ENCODE assay signal across 18 mouse cellular contexts in genomic region chr7:125588721-125589120, GRCm38 (mm10). TPM values are rescaled to one million over a fixed set of nuclear protein-coding genes. Genes with fewer than 3 reads are reported as not detected.
DNase-seq lines count a peak whose midpoint lies in the region; ATAC-seq and TF ChIP-seq lines count a peak whose summit lies in the region.
"Had no signal": no experiment of that assay in that cellular context is flagged by ENCODE, and none has a peak within 500 bp of the region (broad histone marks: within the 10 kb centered on the region; RNA-seq: fewer than 3 reads in every experiment).

No protein-coding gene starts in this region.

- ATAC-seq in lung, embryonic 15.5 days (ENCODE audit: borderline replicate concordance, extremely low read depth, low FRiP score, low TSS enrichment) = 0 out of 2 replicates have a peak, but pooled peaks have one; percentile 4
- no peak for ATAC-seq in lung, postnatal 0 days
- peak; percentile 92 for ATAC-seq in inflammation-experienced regulatory T-cells, adult 6 months
- ATAC-seq: forebrain, embryonic 14.5 days; intestine, embryonic 15.5 days; midbrain, embryonic 16.5 days had no signal

- no peak overlapping the region for H3K27ac ChIP-seq in lung, embryonic 15.5 days
- no peak overlapping the region for H3K27ac ChIP-seq in lung, postnatal 0 days (ENCODE audit: low read length)
- H3K27ac ChIP-seq: intestine, embryonic 15.5 days; neural tube, embryonic 15.5 days had no signal

- H3K36me3 ChIP-seq in lung, embryonic 15.5 days = no peaks in the 10 kb centered on the region
- H3K36me3 ChIP-seq in lung, postnatal 0 days (ENCODE audit: insufficient read depth, low read length) = no peaks in the 10 kb centered on the region
- H3K36me3 ChIP-seq: intestine, embryonic 15.5 days; neural tube, embryonic 15.5 days had no signal

- no peak overlapping the region for H3K9ac ChIP-seq in lung, embryonic 15.5 days
- no peak overlapping the region for H3K9ac ChIP-seq in lung, postnatal 0 days (replicated peaks; ENCODE audit: low read depth)
- H3K9ac ChIP-seq: intestine, embryonic 15.5 days; neural tube, embryonic 15.5 days had no signal

- TF ChIP-seq CTCF in lung, postnatal 0 days (IDR thresholded peaks at IDR 0.05) = no peak

- H3K9me3 ChIP-seq in lung, embryonic 15.5 days = no peaks in the 10 kb centered on the region
- no peaks in the 10 kb centered on the region for H3K9me3 ChIP-seq in lung, postnatal 0 days (ENCODE audit: low read length)
- H3K9me3 ChIP-seq: intestine, embryonic 15.5 days; neural tube, embryonic 15.5 days had no signal

- H3K4me2 ChIP-seq in lung, embryonic 15.5 days = no peak overlapping the region
- no peak overlapping the region for H3K4me2 ChIP-seq in lung, postnatal 0 days (replicated peaks; ENCODE audit: low read depth, low read length)
- H3K4me2 ChIP-seq: intestine, embryonic 15.5 days; liver, embryonic 11.5 days; neural tube, embryonic 15.5 days had no signal

- no peak for DNase-seq in lung, postnatal 0 days (ENCODE audit: low spot score)
- DNase-seq in CD8-positive naive resting alpha-beta T cell, adult 2 months (ENCODE audit: low read depth in 2 of 2, low spot score in 2 of 2) = peak; percentile 78 to 88
- DNase-seq in thymus, postnatal 10 days (ENCODE audit: low spot score in 2 of 2) = peak; percentile 54 to 65
- no peak for DNase-seq in right cerebral cortex, postnatal 10 days (ENCODE audit: low spot score in 2 of 2)
- DNase-seq in cerebellum, postnatal 4 days (ENCODE audit: low spot score in 2 of 2) = no peak
- DNase-seq in adrenal gland, postnatal 14 days = no peak
- DNase-seq: adrenal gland, adult 8-10 months; heart, postnatal 14 days; kidney, postnatal 14 days; layer of hippocampus, adult 9-11 months; right cerebral cortex, adult 18-20 months had no signal

- WGBS in lung, embryonic 15.5 days = 68% methylated on average over 4 of the region's 4 CpGs
- 79% methylated on average over 4 of the region's 4 CpGs for WGBS in lung, postnatal 0 days

- no peaks in the 10 kb centered on the region for H3K4me1 ChIP-seq in lung, embryonic 15.5 days
- no peaks in the 10 kb centered on the region for H3K4me1 ChIP-seq in lung, postnatal 0 days (ENCODE audit: insufficient read depth, low read depth, low read length)
- H3K4me1 ChIP-seq: intestine, embryonic 15.5 days; neural tube, embryonic 15.5 days had no signal

- H3K27me3 ChIP-seq in lung, embryonic 15.5 days = no peaks in the 10 kb centered on the region
- no peaks in the 10 kb centered on the region for H3K27me3 ChIP-seq in lung, postnatal 0 days (replicated peaks; ENCODE audit: insufficient read depth, low read length)
- H3K27me3 ChIP-seq: intestine, embryonic 15.5 days; neural tube, embryonic 15.5 days had no signal

- H3K4me3 ChIP-seq in lung, embryonic 15.5 days = no peak overlapping the region
- H3K4me3 ChIP-seq in lung, postnatal 0 days (ENCODE audit: low read depth, low read length) = no peak overlapping the region
- H3K4me3 ChIP-seq: intestine, embryonic 15.5 days; neural tube, embryonic 15.5 days had no signal

- no peak for TF ChIP-seq EP300 in lung, postnatal 0 days (IDR thresholded peaks at IDR 0.05)

RNA-seq across cellular contexts. Expression of gene Il21r, which starts 14.5 kb away (rescaled TPM):
- polyA plus RNA-seq in lung, embryonic 15.5 days (2015; fragmentation: Nextera tagmentation; extraction: Ambion mirVana) = 0.30 and 0.74 TPM in 2 replicates
- polyA plus RNA-seq in lung, postnatal 0 days (2015; fragmentation: Nextera tagmentation; extraction: Ambion mirVana) = 0.38 and 0.65 TPM in 2 replicates
- polyA plus RNA-seq in inflammation-experienced regulatory T-cells, adult 6 months (2017; shearing (Covaris generic)) = 10 to 100 TPM; 68.7 to 92.3 (median 73.8) TPM
- total RNA-seq in adrenal gland, postnatal 14 days (2021) = 0.63 and 8.8 TPM in 2 replicates

RNA-seq across cellular contexts. Expression of gene Il4ra, which starts 36.8 kb away (rescaled TPM):
- 15.3 and 16.5 TPM in 2 replicates for polyA plus RNA-seq in lung, embryonic 15.5 days (2015; fragmentation: Nextera tagmentation; extraction: Ambion mirVana)
- polyA plus RNA-seq in lung, postnatal 0 days (2015; fragmentation: Nextera tagmentation; extraction: Ambion mirVana) = 29.7 and 31.8 TPM in 2 replicates
- 10 to 100 TPM; 37.9 to 62.8 (median 54.6) TPM for polyA plus RNA-seq in inflammation-experienced regulatory T-cells, adult 6 months (2017; shearing (Covaris generic))
- total RNA-seq in adrenal gland, postnatal 14 days (2021) = 51.5 and 62.0 TPM in 2 replicates

Comparison
In these comparisons a context has a peak if more than half of its experiments do, and no peak if none do; other contexts are left out.
1. DNase-seq: peak in CD8-positive naive resting alpha-beta T cell, adult 2 months (2 of 2) and thymus, postnatal 10 days (2 of 2); none in lung, postnatal 0 days (single experiment), right cerebral cortex, postnatal 10 days (0 of 2), cerebellum, postnatal 4 days (0 of 2) and adrenal gland, postnatal 14 days (single experiment).
2. RNA of gene Il21r, which starts 14.5 kb away (polyA plus RNA-seq): 68.7 to 92.3 TPM in inflammation-experienced regulatory T-cells, adult 6 months; 0.30 to 0.74 TPM in lung, embryonic 15.5 days and 0.38 to 0.65 TPM in lung, postnatal 0 days; every median in the first group is over 10 times any median in the second.